Mouse (Mus musculus) CH12.LX (cell line): ENCODE measurements around the gene Gm20441. TPM values are rescaled to one million over a fixed set of nuclear protein-coding genes. Genes with fewer than 3 reads are reported as not detected.

Source experiments
- DNase-seq: peaks from one replicate; pipeline ENCODE4 v3.0.0-alpha.2; 2013; ENCODE audit errors: extremely low read depth
- H3K27ac ChIP-seq: 2 replicates; pipeline ENCODE4 v1.5.1; 2012; ENCODE audit warnings: low read depth, mild to moderate bottlenecking, control low read depth, moderate library complexity; ENCODE audit not compliant: insufficient read depth
- H3K27me3 ChIP-seq: replicated peaks from 2 replicates; pipeline ENCODE3; 2012; ENCODE audit warnings: inconsistent platforms
- H3K36me3 ChIP-seq, 2 experiments: replicated peaks in 1 of 2; 2 replicates each; pipeline versions ENCODE3 to v1.6.1; 2012; ENCODE audit warnings: inconsistent platforms in 1 of 2, low read length in 1 of 2, mild to moderate bottlenecking in 1 of 2, mixed read lengths in 1 of 2, moderate library complexity in 1 of 2; ENCODE audit not compliant: control insufficient read depth in 1 of 2, insufficient read depth in 1 of 2
- H3K4me1 ChIP-seq, 2 experiments: 2 replicates each; pipeline ENCODE4 v1.6.1; 2012; ENCODE audit warnings: inconsistent platforms in 1 of 2, moderate library complexity in 1 of 2; ENCODE audit not compliant: insufficient read depth in 2 of 2, control insufficient read depth in 1 of 2
- H3K4me2 ChIP-seq: 2 replicates; pipeline ENCODE4 v1.6.1; 2012; ENCODE audit warnings: low read depth, mild to moderate bottlenecking, control low read depth; ENCODE audit not compliant: poor library complexity, insufficient read depth, severe bottlenecking
- H3K4me3 ChIP-seq, 3 experiments: fragments of 150-350 bp in 1 of 3; sonication (generic) in 1 of 3; replicated peaks in 1 of 3; 2 replicates each; pipeline versions ENCODE3 to v1.5.1; 2011 to 2012; ENCODE audit warnings: low read depth in 2 of 3, low read length in 2 of 3, mild to moderate bottlenecking in 2 of 3, moderate library complexity in 2 of 3, control low read depth in 1 of 3, improper control_type of control experiment in 1 of 3, inconsistent platforms in 1 of 3, mixed read lengths in 1 of 3; ENCODE audit not compliant: poor library complexity in 1 of 3
- H3K79me2 ChIP-seq: replicated peaks from 2 replicates; pipeline ENCODE4 v1.6.1; 2012; ENCODE audit warnings: mild to moderate bottlenecking, moderate library complexity; ENCODE audit not compliant: control insufficient read depth, poor library complexity, insufficient read depth, severe bottlenecking; ENCODE audit errors: extremely low read depth
- H3K9ac ChIP-seq: 2 replicates; pipeline ENCODE4 v1.6.1; 2012; ENCODE audit warnings: low read depth, mild to moderate bottlenecking, control low read depth, moderate library complexity; ENCODE audit not compliant: insufficient read depth
- H3K9me3 ChIP-seq: replicated peaks from 2 replicates; pipeline ENCODE3; 2012; ENCODE audit warnings: low read length, inconsistent platforms, mixed read lengths
- BHLHE40 ChIP-seq: IDR thresholded peaks from 2 replicates; pipeline ENCODE4 v1.6.1; 2011; ENCODE audit warnings: mild to moderate bottlenecking, low read depth, low read length, improper control_type of control experiment
- CHD1 ChIP-seq: IDR thresholded peaks from 2 replicates; pipeline ENCODE4 v1.6.1; 2012; ENCODE audit warnings: low read depth, low read length, improper control_type of control experiment, inconsistent platforms
- CHD2 ChIP-seq: IDR thresholded peaks from 2 replicates; pipeline ENCODE4 v1.6.1; 2011; ENCODE audit warnings: low read length, improper control_type of control experiment
- CTCF ChIP-seq, 2 experiments: IDR thresholded peaks in 1 of 2; conservative IDR thresholded peaks in 1 of 2; 2 replicates each; pipeline ENCODE4 v1.5.1; 2011 to 2012; ENCODE audit warnings: low read depth in 2 of 2, low read length in 2 of 2, improper control_type of control experiment in 1 of 2, inconsistent platforms in 1 of 2, mild to moderate bottlenecking in 1 of 2, moderate library complexity in 1 of 2
- E2F4 ChIP-seq: IDR thresholded peaks from 2 replicates; pipeline ENCODE4 v1.6.1; 2011; ENCODE audit warnings: low read depth, low read length, improper control_type of control experiment; ENCODE audit not compliant: insufficient replicate concordance
- ELF1 ChIP-seq: IDR thresholded peaks from 2 replicates; pipeline ENCODE4 v1.6.1; 2014; ENCODE audit warnings: low read depth, mild to moderate bottlenecking, inconsistent platforms, low read length, improper control_type of control experiment
- ETS1 ChIP-seq: conservative IDR thresholded peaks from 2 replicates; pipeline ENCODE4 v1.6.1; 2012; ENCODE audit warnings: low read depth, mild to moderate bottlenecking, inconsistent platforms, low read length, improper control_type of control experiment, moderate library complexity
- JUN ChIP-seq: IDR thresholded peaks from 2 replicates; pipeline ENCODE4 v1.6.1; 2011; ENCODE audit warnings: low read depth, mild to moderate bottlenecking, low read length, improper control_type of control experiment, moderate library complexity; ENCODE audit not compliant: insufficient read depth
- JUND ChIP-seq: conservative IDR thresholded peaks from 2 replicates; pipeline ENCODE4 v1.6.1; 2011; ENCODE audit warnings: low read depth, low read length, improper control_type of control experiment
- KAT2A ChIP-seq: IDR thresholded peaks from 2 replicates; pipeline ENCODE4 v1.6.1; 2012; ENCODE audit warnings: low read length, improper control_type of control experiment, inconsistent platforms; ENCODE audit not compliant: insufficient replicate concordance
- MAX ChIP-seq: IDR thresholded peaks from 2 replicates; pipeline ENCODE4 v1.6.1; 2011; ENCODE audit warnings: low read length, improper control_type of control experiment
- MAZ ChIP-seq: IDR thresholded peaks from 2 replicates; pipeline ENCODE4 v1.6.1; 2012; ENCODE audit warnings: low read depth, mild to moderate bottlenecking, inconsistent platforms, low read length, improper control_type of control experiment, moderate library complexity
- MEF2A ChIP-seq: IDR thresholded peaks from 2 replicates; pipeline ENCODE4 v1.6.1; 2014; ENCODE audit warnings: low read depth, mild to moderate bottlenecking, inconsistent platforms, low read length, improper control_type of control experiment, borderline replicate concordance
- MXI1 ChIP-seq: IDR thresholded peaks from 2 replicates; pipeline ENCODE4 v1.6.1; 2011; ENCODE audit warnings: mild to moderate bottlenecking, low read depth, low read length, improper control_type of control experiment
- MYC ChIP-seq: IDR thresholded peaks from 2 replicates; pipeline ENCODE4 v1.6.1; 2011; ENCODE audit warnings: low read depth, mild to moderate bottlenecking, improper control_type of control experiment, low read length
- NELFE ChIP-seq: IDR thresholded peaks from 2 replicates; pipeline ENCODE4 v1.6.1; 2011; ENCODE audit warnings: low read depth, low read length, improper control_type of control experiment
- NRF1 ChIP-seq: IDR thresholded peaks from 2 replicates; pipeline ENCODE4 v1.6.1; 2014; ENCODE audit warnings: low read depth, mild to moderate bottlenecking, inconsistent platforms, low read length, improper control_type of control experiment, moderate library complexity
- PAX5 ChIP-seq: IDR thresholded peaks from 2 replicates; pipeline ENCODE4 v1.6.1; 2012; ENCODE audit warnings: low read length, inconsistent platforms, mixed read lengths
- POLR2A ChIP-seq: IDR thresholded peaks from 2 replicates; pipeline ENCODE4 v1.6.1; 2011; ENCODE audit warnings: low read depth, mild to moderate bottlenecking, improper control_type of control experiment, low read length
- POLR2AphosphoS2 ChIP-seq: IDR thresholded peaks from 2 replicates; pipeline ENCODE4 v1.6.1; 2011; ENCODE audit warnings: low read depth, low read length, improper control_type of control experiment
- RAD21 ChIP-seq: IDR thresholded peaks from 2 replicates; pipeline ENCODE4 v1.6.1; 2011; ENCODE audit warnings: low read depth, mild to moderate bottlenecking, low read length, improper control_type of control experiment, moderate library complexity
- RCOR1 ChIP-seq: conservative IDR thresholded peaks from 2 replicates; pipeline ENCODE4 v1.6.1; 2012; ENCODE audit warnings: low read depth, mild to moderate bottlenecking, inconsistent platforms, low read length, improper control_type of control experiment
- SIN3A ChIP-seq: IDR thresholded peaks from 2 replicates; pipeline ENCODE4 v1.6.1; 2012; ENCODE audit warnings: low read length, improper control_type of control experiment, inconsistent platforms
- TBP ChIP-seq: conservative IDR thresholded peaks from 2 replicates; pipeline ENCODE4 v1.6.1; 2011; ENCODE audit warnings: low read depth, low read length, improper control_type of control experiment
- TCF12 ChIP-seq: IDR thresholded peaks from 2 replicates; pipeline ENCODE4 v1.6.1; 2014; ENCODE audit warnings: low read depth, mild to moderate bottlenecking, inconsistent platforms, low read length, improper control_type of control experiment
- USF1 ChIP-seq: IDR thresholded peaks from 2 replicates; pipeline ENCODE4 v1.6.1; 2014; ENCODE audit warnings: low read depth, mild to moderate bottlenecking, inconsistent platforms, low read length, improper control_type of control experiment
- USF2 ChIP-seq: conservative IDR thresholded peaks from 2 replicates; pipeline ENCODE4 v1.6.1; 2011; ENCODE audit warnings: low read depth, low read length, improper control_type of control experiment
- ZC3H11A ChIP-seq: IDR thresholded peaks from 2 replicates; pipeline ENCODE4 v1.6.1; 2012; ENCODE audit warnings: low read depth, mild to moderate bottlenecking, inconsistent platforms, low read length, improper control_type of control experiment
- ZMIZ1 ChIP-seq: IDR thresholded peaks from 2 replicates; pipeline ENCODE4 v1.6.1; 2012; ENCODE audit warnings: low read depth, mild to moderate bottlenecking, inconsistent platforms, low read length, improper control_type of control experiment
- ZNF384 ChIP-seq: IDR thresholded peaks from 2 replicates; pipeline ENCODE4 v1.6.1; 2012; ENCODE audit warnings: low read depth, low read length, improper control_type of control experiment, inconsistent platforms
- dilution Hi-C: fragments of 300-500 bp; cut with MboI; formaldehyde crosslinking; loops from 2 replicates; pipeline ENCODE4 v1.14.3; 2020; ENCODE audit warnings: low sequenced_read_pairs; ENCODE audit not compliant: extremely low pct_unique_long_range_greater_than_20kb, extremely low pct_ligation_motif_present
- in situ Hi-C: fragments of 300-500 bp; cut with MboI; formaldehyde crosslinking; loops from 3 replicates; pipeline ENCODE4 v1.14.3; 2019; ENCODE audit warnings: low sequenced_read_pairs, low pct_ligation_motif_present, low pct_unique_long_range_greater_than_20kb, mixed read lengths
- polyA plus RNA-seq: library from polyadenylated mRNA; unstranded; fragments of >175 nt; gene quantifications from 2 replicates; pipeline ENCODE4 v1.2.1, GENCODE M21; 2012; ENCODE audit warnings: low read depth; ENCODE audit not compliant: insufficient read length
- total RNA-seq, 2 experiments: library from RNA; depleted of rRNA; stranded (reverse); fragments of 300-350 nt in 1 of 2; fragments of >200 nt in 1 of 2; gene quantifications; 2 replicates each; pipeline ENCODE4 v1.2.3; 2012 to 2014

Gene Gm20441
- total and polyA plus RNA-seq, 3 experiments = 0.68 TPM; not detected in 2

DNA sequence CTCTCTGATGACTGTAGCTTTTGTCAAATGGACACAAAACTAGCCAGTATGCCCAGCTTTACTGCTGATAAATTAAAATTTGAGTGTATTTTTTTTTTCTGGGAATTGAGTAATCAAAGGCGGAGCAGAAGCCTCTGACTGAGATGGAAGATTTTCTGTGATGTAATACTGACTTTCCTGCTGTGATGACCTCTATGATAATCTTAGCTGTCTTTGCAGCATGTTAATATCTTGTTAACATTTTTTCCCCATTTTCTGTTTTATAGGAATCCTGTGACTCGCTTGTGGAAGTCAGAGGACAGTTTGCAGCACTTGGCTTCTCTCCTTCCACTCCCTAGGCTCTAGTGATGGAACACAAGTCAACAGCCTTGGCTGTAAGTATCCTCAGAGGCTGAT lies 49.5 kb upstream of the Gm20441 start:
- H3K4me1 ChIP-seq = peaks cover 3 to 45% of the 10 kb centered on the region in 2 experiments; a peak in 2 of 4 replicates
- DNase-seq = no peak
- no peaks in the 10 kb centered on the region for H3K79me2 ChIP-seq
- TF ChIP-seq E2F4 (no peak), ZNF384 (no peak), RAD21 (no peak)
- peaks cover 19% of the 10 kb centered on the region for H3K9me3 ChIP-seq
- no peak overlapping the region for H3K9ac ChIP-seq
- in situ Hi-C loops = loop anchor here (10.0 kb wide), 1 partner anchor 245 kb away; the partner anchor contains the start of gene Ggt5
- peaks cover 0 to 12% of the 10 kb centered on the region in 2 experiments for H3K36me3 ChIP-seq
- no peak overlapping the region for H3K27ac ChIP-seq
- dilution Hi-C loops = no loop called here
- no peak overlapping the region for H3K4me3 ChIP-seq
- no peaks in the 10 kb centered on the region for H3K27me3 ChIP-seq
- H3K4me2 ChIP-seq = no peak overlapping the region

DNA sequence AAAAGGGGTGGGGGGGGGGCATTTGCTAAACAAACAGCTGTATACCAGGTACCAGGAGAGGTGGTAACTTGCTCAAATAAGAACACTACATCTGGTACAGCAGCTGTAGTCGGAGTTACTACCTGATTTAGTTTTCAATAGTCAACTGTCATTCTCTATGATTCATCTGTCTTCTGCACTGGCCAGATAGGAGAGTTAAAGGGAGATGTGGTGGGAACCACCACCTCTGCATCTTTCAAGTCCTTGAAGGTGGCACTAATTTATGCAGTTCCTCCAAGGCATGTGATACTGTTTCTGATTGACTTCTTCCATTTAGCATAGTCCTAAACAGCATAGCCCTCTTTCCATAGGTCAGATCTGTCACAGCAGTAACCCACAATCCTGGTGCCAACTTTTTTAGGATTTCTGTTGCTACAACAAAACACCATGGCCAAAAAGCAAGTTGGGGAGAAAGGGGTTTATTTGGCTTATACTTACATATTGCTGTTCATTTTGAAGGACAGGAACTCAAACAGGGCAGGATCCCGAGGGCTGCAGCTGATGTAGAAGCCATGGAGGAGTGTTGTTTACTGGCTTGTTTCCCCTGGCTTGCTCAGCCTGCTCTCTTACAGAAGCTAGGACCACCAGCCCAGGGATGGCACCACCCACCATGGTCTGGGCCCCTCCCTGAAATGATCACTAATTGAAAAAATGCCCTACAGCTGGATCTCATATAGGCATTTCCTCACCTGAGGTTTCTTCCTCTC lies 48.9 kb upstream of the Gm20441 start:
- no peaks in the 10 kb centered on the region for H3K27me3 ChIP-seq
- no peak overlapping the region for H3K9ac ChIP-seq
- peak overlapping the region; percentile 38 for H3K27ac ChIP-seq
- no peak overlapping the region for H3K4me3 ChIP-seq
- H3K36me3 ChIP-seq = peaks cover 0 to 12% of the 10 kb centered on the region in 2 experiments
- H3K9me3 ChIP-seq = peaks cover 24% of the 10 kb centered on the region
- H3K4me2 ChIP-seq = no peak overlapping the region
- DNase-seq = peak; percentile 42
- in situ Hi-C loops (loop anchor here (5.0 to 10.0 kb wide), 2 partner anchors 47 to 245 kb away; partner anchors contain the start of genes Ggt5, Gm20441 and Gstt3), dilution Hi-C loops (no loop called here)
- H3K79me2 ChIP-seq = no peaks in the 10 kb centered on the region
- peaks cover 3 to 50% of the 10 kb centered on the region in 2 experiments; a peak in 2 of 4 replicates for H3K4me1 ChIP-seq
- TF ChIP-seq ZC3H11A (no peak), ETS1 (0 out of 2 replicates have a peak, but pooled peaks have one; percentile 6), NELFE (no peak), MXI1 (no peak; the same call in 1 of the 2 replicates), SIN3A (peak; percentile 38; the same call in 1 of the 2 replicates), TCF12 (no peak), MAZ (no peak), ZMIZ1 (peak; percentile 61; the same call in 1 of the 2 replicates), NRF1 (no peak), USF2 (no peak), KAT2A (no peak), JUND (no peak), E2F4 (no peak), POLR2A (peak; percentile 66), CHD2 (peak; percentile 41; the same call in 1 of the 2 replicates), MYC (0 out of 2 replicates have a peak, but pooled peaks have one; percentile 20), CTCF (conservative IDR thresholded peaks at IDR 0.05 in 1 of 2, IDR thresholded peaks at IDR 0.05 in 1 of 2; ENCODE audit: low read depth in 2 of 2, low read length in 2 of 2) (no peak), JUN (no peak), RAD21 (no peak), RCOR1 (no peak), USF1 (no peak), ELF1 (no peak), ZNF384 (no peak), BHLHE40 (0 out of 2 replicates have a peak, but pooled peaks have one; percentile 13), CHD1 (no peak), MEF2A (no peak), MAX (no peak), PAX5 (no peak), POLR2AphosphoS2 (peak; percentile 70; the same call in 1 of the 2 replicates), TBP (peak; percentile 93)
